Mouse (Mus musculus) limb, embryonic 11.5 days (tissue): Measurements from ENCODE around the gene Pphln1. TPM values are rescaled to one million over a fixed set of nuclear protein-coding genes. Genes with fewer than 3 reads are reported as not detected.
A peak's percentile ranks its signal among the peaks of the same experiment; 100 is the strongest.

ENCODE experiments used
- ATAC-seq: fragments of 200-750 bp; cut with Nextera tagmentation; 2 replicates; pipeline ENCODE4 v1.8.0; 2017; ENCODE audit warnings: low read depth; ENCODE audit not compliant: insufficient number of reproducible peaks, low FRiP score, low TSS enrichment
- DNase-seq: peaks from one replicate; pipeline ENCODE4 v3.0.0-alpha.2; 2015; ENCODE audit warnings: low spot score
- H3K27ac ChIP-seq: fragments of 300-500 bp; sonication (generic); replicated peaks from 2 replicates; pipeline ENCODE4 v1.5.1; 2014; ENCODE audit warnings: low read depth, mild to moderate bottlenecking, low read length
- H3K27me3 ChIP-seq: fragments of 300-500 bp; sonication (generic); 2 replicates; pipeline ENCODE4 v1.6.1; 2014; ENCODE audit warnings: mild to moderate bottlenecking, low read length, mixed read lengths; ENCODE audit not compliant: control insufficient read depth, insufficient read depth
- H3K36me3 ChIP-seq: fragments of 300-500 bp; sonication (generic); 2 replicates; pipeline ENCODE4 v1.6.1; 2014; ENCODE audit warnings: mild to moderate bottlenecking, low read length, moderate library complexity, mixed read lengths; ENCODE audit not compliant: control insufficient read depth, insufficient read depth
- H3K4me1 ChIP-seq: fragments of 300-500 bp; sonication (generic); 2 replicates; pipeline ENCODE4 v1.6.1; 2014; ENCODE audit warnings: low read length, mixed read lengths; ENCODE audit not compliant: control insufficient read depth, insufficient read depth
- H3K4me2 ChIP-seq: fragments of 300-500 bp; sonication (generic); 2 replicates; pipeline ENCODE4 v1.6.1; 2014; ENCODE audit warnings: low read depth, mild to moderate bottlenecking, moderate library complexity; ENCODE audit not compliant: severe bottlenecking
- H3K4me3 ChIP-seq: fragments of 300-500 bp; sonication (generic); 2 replicates; pipeline ENCODE4 v1.5.1; 2014; ENCODE audit warnings: low read depth, low read length
- H3K9ac ChIP-seq: fragments of 300-500 bp; sonication (generic); 2 replicates; pipeline ENCODE4 v1.6.1; 2014; ENCODE audit warnings: mild to moderate bottlenecking, low read length
- H3K9me3 ChIP-seq: fragments of 300-500 bp; sonication (generic); 2 replicates; pipeline ENCODE4 v1.6.1; 2016; ENCODE audit warnings: low read length; ENCODE audit not compliant: control insufficient read depth
- WGBS: fragments of 180-500 bp; shearing (Covaris S2); extraction: QIAGEN DNeasy Blood & Tissue Kit; methylation state at CpG from one replicate; pipeline ENCODE4 v1.1.7; 2014; 5-methylcytosine and 5-hydroxymethylcytosine counted together
- polyA plus RNA-seq: library from polyadenylated mRNA; unstranded; fragments of >200 nt; fragmentation: Nextera tagmentation; extraction: Ambion mirVana; gene quantifications from 2 replicates; pipeline ENCODE4 v1.2.1, GENCODE M21; 2014

Gene Pphln1
- polyA plus RNA-seq, 1 experiment from 2014 or later, result 66.6 TPM

GRCm38 (mm10) chr15:93381337-93381736, 16.8 kb upstream of the Pphln1 start:
- WGBS, result 53% methylated on average over 5 of the region's 5 CpGs
- DNase-seq, result no peak
- H3K4me1 ChIP-seq, result no peaks in the 10 kb centered on the region
- no peak overlapping the region for H3K9ac ChIP-seq
- H3K27me3 ChIP-seq, result no peaks in the 10 kb centered on the region
- H3K9me3 ChIP-seq, result no peaks in the 10 kb centered on the region
- H3K27ac ChIP-seq, result no peak overlapping the region
- ATAC-seq, result no peak
- H3K4me2 ChIP-seq, result no peak overlapping the region
- H3K4me3 ChIP-seq, result no peak overlapping the region
- H3K36me3 ChIP-seq, result peaks cover 2% of the 10 kb centered on the region; the same call in 1 of the 2 replicates

GRCm38 (mm10) chr15:93397269-93397668, 881 bp upstream of the Pphln1 start:
- peak overlapping the region; percentile 73 for H3K4me2 ChIP-seq
- H3K4me1 ChIP-seq, result peaks cover 8% of the 10 kb centered on the region; the same call in 1 of the 2 replicates
- DNase-seq (no peak), ATAC-seq (no peak)
- no peaks in the 10 kb centered on the region for H3K27me3 ChIP-seq
- H3K27ac ChIP-seq, result no peak overlapping the region
- WGBS, result 2% methylated on average over 11 of the region's 11 CpGs
- peak overlapping the region; percentile 84 for H3K9ac ChIP-seq
- peak overlapping the region; percentile 86 for H3K4me3 ChIP-seq
- no peaks in the 10 kb centered on the region for H3K9me3 ChIP-seq
- no peaks in the 10 kb centered on the region; the same call in 1 of the 2 replicates for H3K36me3 ChIP-seq

GRCm38 (mm10) chr15:93398699-93399540, 770 bp downstream of the Pphln1 start:
- peak; percentile 64; the same call in 1 of the 2 replicates for ATAC-seq
- peak overlapping the region; percentile 86 for H3K4me3 ChIP-seq
- H3K9me3 ChIP-seq, result no peaks in the 10 kb centered on the region
- H3K9ac ChIP-seq, result peak overlapping the region; percentile 84
- 1% methylated on average over 36 of the region's 36 CpGs for WGBS
- peak overlapping the region; percentile 73 for H3K4me2 ChIP-seq
- no peaks in the 10 kb centered on the region; the same call in 1 of the 2 replicates for H3K36me3 ChIP-seq
- H3K27me3 ChIP-seq, result no peaks in the 10 kb centered on the region
- DNase-seq, result peak; percentile 36
- peak overlapping the region; percentile 58; the same call in 1 of the 2 replicates for H3K27ac ChIP-seq
- peaks cover 8% of the 10 kb centered on the region; the same call in 1 of the 2 replicates for H3K4me1 ChIP-seq

GRCm38 (mm10) chr15:93401446-93401845, 3.3 kb downstream of the Pphln1 start:
- Histone ChIP-seq H3K9me3 (no peaks in the 10 kb centered on the region), H3K27ac (no peak overlapping the region), H3K4me2 (no peak overlapping the region), H3K27me3 (no peaks in the 10 kb centered on the region), H3K4me3 (no peak overlapping the region), H3K9ac (no peak overlapping the region), H3K4me1 (peaks cover 8% of the 10 kb centered on the region; the same call in 1 of the 2 replicates), H3K36me3 (no peaks in the 10 kb centered on the region)
- DNase-seq (no peak), ATAC-seq (no peak)
- 71% methylated on average over 4 of the region's 4 CpGs for WGBS

GRCm38 (mm10) chr15:93402730-93403129, 4.6 kb downstream of the Pphln1 start:
- no peak for ATAC-seq
- no peaks in the 10 kb centered on the region for H3K9me3 ChIP-seq
- DNase-seq, result no peak

GRCm38 (mm10) chr15:93404849-93405248, 6.7 kb downstream of the Pphln1 start:
- no peak overlapping the region for H3K4me3 ChIP-seq
- H3K9me3 ChIP-seq, result no peaks in the 10 kb centered on the region
- no peak overlapping the region for H3K9ac ChIP-seq
- no peak overlapping the region for H3K4me2 ChIP-seq
- H3K27ac ChIP-seq, result no peak overlapping the region
- DNase-seq, result no peak
- ATAC-seq, result no peak
- no peaks in the 10 kb centered on the region for H3K4me1 ChIP-seq
- H3K27me3 ChIP-seq, result no peaks in the 10 kb centered on the region
- H3K36me3 ChIP-seq, result no peaks in the 10 kb centered on the region

More at GRCm38 (mm10) chr15:93402730-93403129, 4.6 kb downstream of the Pphln1 start:
- Histone ChIP-seq H3K4me2 (no peak overlapping the region), H3K4me1 (peaks cover 5% of the 10 kb centered on the region; the same call in 1 of the 2 replicates), H3K4me3 (no peak overlapping the region), H3K27me3 (no peaks in the 10 kb centered on the region), H3K36me3 (no peaks in the 10 kb centered on the region), H3K27ac (no peak overlapping the region), H3K9ac (no peak overlapping the region)
- WGBS, result 94% methylated on average over 2 of the region's 2 CpGs

GRCm38 (mm10) chr15:93405446-93405986, 7.4 kb downstream of the Pphln1 start:
- ATAC-seq (no peak), DNase-seq (no peak)
- 94% methylated on average over 7 of the region's 7 CpGs for WGBS
- Histone ChIP-seq H3K9ac (no peak overlapping the region), H3K4me1 (no peaks in the 10 kb centered on the region), H3K27me3 (no peaks in the 10 kb centered on the region), H3K36me3 (no peaks in the 10 kb centered on the region; the same call in 1 of the 2 replicates), H3K4me2 (no peak overlapping the region), H3K4me3 (no peak overlapping the region), H3K27ac (no peak overlapping the region), H3K9me3 (no peaks in the 10 kb centered on the region)

GRCm38 (mm10) chr15:93406492-93406891, 8.3 kb downstream of the Pphln1 start:
- Histone ChIP-seq H3K27ac (no peak overlapping the region), H3K4me2 (no peak overlapping the region), H3K4me3 (no peak overlapping the region), H3K4me1 (no peaks in the 10 kb centered on the region), H3K27me3 (no peaks in the 10 kb centered on the region), H3K36me3 (peaks cover 4% of the 10 kb centered on the region; the same call in 1 of the 2 replicates), H3K9me3 (no peaks in the 10 kb centered on the region), H3K9ac (no peak overlapping the region)
- no peak for DNase-seq
- ATAC-seq, result no peak
- WGBS, result 91% methylated on average over 5 of the region's 5 CpGs
